Mouse (Mus musculus) megakaryocyte progenitor cell, adult 5-6 weeks (primary cell): ENCODE measurements at regions not wholly inside any gene's neighbourhood (a gene's known extent, or its start where the extent isn't known, plus 50 kb on each side); places are given as distances from the start of the nearest gene placed in this dataset.

Source experiments
- ATAC-seq: replicated peaks from 2 replicates; pipeline ENCODE4 v1.8.0; 2016; ENCODE audit warnings: mild to moderate bottlenecking, moderate TSS enrichment, inconsistent platforms; ENCODE audit not compliant: poor library complexity

DNA sequence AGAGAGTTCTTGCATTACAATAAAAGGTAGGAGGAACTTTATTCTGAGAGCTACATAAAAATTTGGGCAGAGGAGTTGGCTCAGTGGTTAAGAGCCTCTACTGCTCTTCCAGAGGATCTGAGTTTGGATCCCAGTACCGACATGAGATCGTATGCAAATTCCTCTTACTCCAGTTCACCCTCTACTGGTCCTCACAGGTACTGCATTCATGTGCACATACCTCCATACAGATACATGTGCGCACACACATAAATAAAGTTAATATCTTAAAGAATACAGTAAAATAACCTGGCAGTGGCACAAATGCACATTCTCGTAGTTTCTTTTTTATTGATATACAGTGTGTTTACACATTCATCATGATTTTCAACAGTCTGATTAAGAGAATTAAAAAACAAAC, 232.4 kb downstream of the Vps13c start:
- ATAC-seq: no peak

- ATAC-seq: no peak
These were observed 237.1 kb downstream of the Vps13c start for GRCm38 (mm10) chr9:68077329-68077728.

DNA sequence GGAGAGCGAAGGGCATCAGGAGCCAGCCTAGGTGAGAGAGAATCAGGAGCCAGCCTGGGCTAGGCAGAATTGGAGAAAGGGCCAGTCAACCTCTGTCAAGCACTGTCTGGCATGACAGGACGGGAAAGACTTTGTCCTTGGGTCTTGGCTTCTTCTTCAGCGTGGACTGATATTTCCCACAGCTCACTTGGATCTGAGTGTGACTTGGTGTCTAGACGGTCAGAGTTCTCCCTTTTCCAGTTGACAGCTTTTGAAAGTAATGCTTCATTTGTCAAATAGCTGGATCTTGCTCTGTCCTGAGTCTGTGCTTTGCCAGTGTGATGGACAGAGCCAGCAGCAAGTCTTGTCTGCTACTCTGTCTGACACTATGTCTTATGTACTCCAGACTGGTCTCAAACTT, 243.1 kb downstream of the Vps13c start:
- ATAC-seq: no peak

DNA sequence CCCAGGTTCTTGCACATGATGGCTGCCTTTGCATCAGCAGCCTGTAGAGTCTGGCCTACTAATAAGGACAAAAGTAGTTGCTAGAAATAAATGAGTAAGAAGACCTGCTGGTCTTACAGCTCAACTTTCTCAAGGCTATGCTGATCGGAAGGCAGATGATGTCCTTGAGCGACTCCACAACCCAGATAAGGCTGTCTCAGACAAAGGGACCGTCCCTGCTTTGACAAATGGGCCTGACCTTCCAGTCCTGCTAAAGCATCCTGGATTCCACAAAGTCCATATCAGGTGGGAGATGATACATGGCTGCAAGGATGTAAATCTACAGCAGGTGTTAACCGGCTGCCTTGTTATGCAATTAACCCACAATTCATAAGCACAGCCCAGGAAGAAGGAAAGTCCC, 244.8 kb downstream of the Vps13c start:
- no peak for ATAC-seq

GRCm38 (mm10) chr9:68094561-68094960, 254.4 kb downstream of the Vps13c start:
- no peak for ATAC-seq

- no peak for ATAC-seq
These were observed 269.6 kb downstream of the Vps13c start for GRCm38 (mm10) chr9:68109841-68110240.

GRCm38 (mm10) chr9:68115151-68115690, 275.0 kb downstream of the Vps13c start:
- no peak for ATAC-seq

DNA sequence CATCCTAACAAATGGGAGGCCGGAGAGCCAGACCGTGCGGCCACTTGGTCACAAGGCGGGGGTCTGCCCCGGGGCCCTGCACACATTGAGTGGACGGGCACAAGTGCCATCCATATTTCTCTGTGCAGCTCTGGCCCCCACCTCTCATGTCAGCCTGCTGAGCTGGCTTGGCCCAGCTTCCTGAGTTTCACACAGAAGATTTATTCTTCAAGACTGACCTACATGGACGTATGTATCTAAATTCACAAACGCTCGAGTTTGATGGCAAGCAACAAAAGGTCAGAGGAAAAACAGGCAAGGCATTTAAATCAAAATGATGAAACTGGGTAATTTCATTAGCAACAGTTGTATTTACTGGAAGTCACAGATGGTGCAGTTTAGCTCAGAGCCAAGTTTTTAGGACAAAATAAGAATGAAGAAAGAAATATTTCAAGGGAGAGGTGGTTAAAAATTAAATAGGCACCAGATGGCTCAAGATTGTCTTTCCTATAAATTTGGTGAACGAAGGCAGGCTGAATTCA, 276.1 kb downstream of the Vps13c start:
- ATAC-seq: no peak

DNA sequence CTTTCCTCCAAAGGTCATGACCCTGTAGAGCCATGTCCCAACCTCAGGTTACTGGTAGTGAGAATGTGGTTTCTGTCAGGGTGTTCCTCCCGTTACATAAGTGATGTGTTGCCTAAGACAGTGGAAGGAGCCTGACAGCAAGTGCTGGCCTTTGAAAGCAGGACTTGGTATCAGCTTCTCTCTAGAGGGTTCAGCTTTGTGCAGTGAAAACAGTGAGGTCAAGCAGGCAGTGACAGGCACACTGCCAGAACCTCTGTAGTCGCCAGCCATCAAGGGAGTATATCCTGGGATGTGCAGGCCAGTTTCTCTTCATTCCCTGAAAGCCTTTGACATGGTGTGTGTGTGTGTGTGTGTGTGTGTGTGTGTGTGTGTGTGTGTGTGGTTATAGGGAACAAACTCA, 278.1 kb downstream of the Vps13c start:
- ATAC-seq: 0 out of 2 replicates have a peak, but pooled peaks have one; percentile 52

GRCm38 (mm10) chr9:68122266-68122665, 282.1 kb downstream of the Vps13c start:
- ATAC-seq: no peak

- ATAC-seq: no peak
These were observed 291.1 kb downstream of the Vps13c start for GRCm38 (mm10) chr9:68131263-68131662.

- ATAC-seq: no peak
These were observed 295.4 kb downstream of the Vps13c start for GRCm38 (mm10) chr9:68135446-68136050.

DNA sequence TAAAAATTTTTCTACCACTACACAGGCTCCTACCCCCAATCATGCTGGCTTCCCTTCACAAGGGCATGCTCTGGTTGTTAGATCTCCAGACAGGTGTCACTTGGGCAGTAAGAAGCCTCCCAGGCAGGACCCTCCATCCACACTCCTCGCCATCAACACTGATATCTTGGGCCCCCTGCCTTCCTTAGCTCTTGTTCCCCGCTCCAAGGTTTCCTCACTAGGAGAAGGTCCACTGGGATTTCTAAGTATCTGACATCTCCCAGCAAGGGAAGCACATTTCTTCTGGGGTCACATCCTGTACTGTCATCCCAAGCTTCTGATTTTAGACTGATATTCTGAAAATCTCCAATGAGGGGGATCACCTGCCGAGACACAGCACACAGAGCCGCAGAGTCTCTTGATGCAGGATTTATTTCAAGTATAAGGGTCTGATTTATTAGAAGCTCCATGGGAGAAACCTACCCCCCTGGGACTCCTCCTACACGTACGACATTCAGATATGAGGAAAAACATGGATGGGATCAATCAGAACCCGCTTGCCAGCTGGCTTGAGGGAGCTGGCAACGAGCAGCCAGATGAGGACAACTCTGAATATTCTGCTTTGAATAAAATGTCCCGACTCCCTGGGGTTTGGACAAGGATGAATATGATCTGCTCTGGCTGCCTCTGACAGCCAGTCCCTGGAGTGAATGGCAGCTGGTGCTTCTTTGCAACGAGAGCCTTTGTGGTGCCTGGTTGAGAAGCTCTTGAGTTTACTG, 322.8 kb downstream of the Vps13c start:
- ATAC-seq: no peak

DNA sequence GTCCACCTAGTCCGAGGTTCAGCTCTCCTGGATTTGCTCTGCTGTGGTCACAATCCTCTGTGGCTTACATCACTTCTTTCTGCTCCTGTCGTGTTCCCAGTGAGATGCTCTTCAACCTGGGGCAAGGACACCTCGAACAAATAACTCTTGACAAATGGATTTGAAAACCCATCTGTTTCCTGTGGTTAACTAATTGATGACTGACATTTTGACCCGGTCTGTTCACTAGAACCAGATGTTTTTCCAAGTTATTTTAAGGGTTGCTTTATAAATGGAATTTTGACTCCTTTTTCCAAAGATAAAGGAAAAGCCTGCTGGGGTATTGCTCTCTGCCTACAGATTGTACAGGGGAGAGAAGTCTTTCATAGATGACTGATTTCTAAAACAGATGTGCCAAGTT, 326.4 kb downstream of the Vps13c start:
- no peak for ATAC-seq

GRCm38 (mm10) chr9:68188921-68189320, 348.7 kb downstream of the Vps13c start:
- no peak for ATAC-seq

DNA sequence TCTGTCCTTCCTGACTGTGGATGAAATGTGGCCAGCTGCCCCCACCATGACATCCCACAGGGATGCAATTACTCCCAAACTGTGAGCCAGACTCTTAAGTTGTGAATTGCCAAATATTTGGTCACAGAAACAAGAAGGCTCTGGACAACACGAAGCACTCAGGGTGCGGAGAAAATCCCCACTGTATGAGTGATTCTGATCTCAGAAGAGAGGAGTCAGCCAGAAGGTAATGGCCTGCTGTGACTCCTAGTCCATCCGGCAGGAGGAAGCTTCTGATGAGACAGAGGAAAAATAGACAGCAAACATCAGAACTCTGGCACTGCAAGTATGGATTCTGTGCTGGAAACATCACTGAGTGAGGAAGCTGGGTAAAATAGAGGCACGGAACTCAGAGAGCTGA, 359.6 kb downstream of the Vps13c start:
- no peak for ATAC-seq

- ATAC-seq: no peak
These were observed 360.8 kb downstream of the Vps13c start for GRCm38 (mm10) chr9:68201031-68201430.

- no peak for ATAC-seq
These were observed 385.5 kb downstream of the Vps13c start for GRCm38 (mm10) chr9:68225694-68226093.

GRCm38 (mm10) chr9:68231131-68231530, 390.9 kb downstream of the Vps13c start:
- no peak for ATAC-seq

DNA sequence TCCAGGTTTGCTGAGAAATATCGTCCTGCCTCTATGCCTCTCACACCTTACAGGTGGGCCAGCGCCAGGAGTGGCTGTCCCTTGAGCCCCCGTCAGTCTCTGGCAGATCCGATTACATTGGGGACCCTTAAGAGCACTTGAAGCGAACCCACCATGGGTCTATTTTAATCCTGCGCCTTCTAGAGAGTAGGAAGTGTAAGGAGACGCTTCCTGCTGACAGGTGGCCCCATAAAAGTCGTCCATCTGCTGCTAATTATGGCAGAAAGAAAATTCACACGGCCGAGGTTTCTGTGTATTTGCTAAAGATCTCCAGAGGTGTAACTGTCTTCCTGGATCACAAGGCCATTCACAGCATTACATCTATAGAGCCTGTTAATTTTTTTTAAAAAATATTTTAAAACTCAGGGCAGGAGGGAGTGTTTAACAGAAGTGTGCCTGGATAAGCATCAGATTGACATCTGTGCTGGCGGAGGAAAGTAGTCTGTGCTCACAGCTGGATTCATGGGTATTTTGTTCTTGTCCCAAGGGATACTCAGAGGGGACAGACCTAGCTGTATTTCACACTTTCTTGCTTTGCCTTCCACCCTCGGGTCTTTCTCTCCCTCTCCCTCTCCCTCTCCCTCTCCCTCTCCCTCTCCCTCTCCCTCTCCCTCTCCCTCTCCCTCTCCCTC, 394.9 kb downstream of the Vps13c start:
- no peak for ATAC-seq

GRCm38 (mm10) chr9:68239121-68239520, 398.9 kb downstream of the Vps13c start:
- no peak for ATAC-seq

GRCm38 (mm10) chr9:68239551-68239950, 399.4 kb downstream of the Vps13c start:
- ATAC-seq: no peak
